8 mouse cellular contexts compared by ENCODE assay signal in genomic region chr17:84957487-84958259, GRCm38 (mm10). TPM values are rescaled to one million over a fixed set of nuclear protein-coding genes. Genes with fewer than 3 reads are reported as not detected.
A peak's percentile ranks its signal among the peaks of the same experiment; 100 is the strongest.
DNase-seq lines count a peak whose midpoint lies in the region; ATAC-seq and TF ChIP-seq lines count a peak whose summit lies in the region.

No protein-coding gene starts in this region.

- H3K9ac ChIP-seq in ES-Bruce4 (ENCODE audit: low read depth, poor library complexity, severe bottlenecking), result peak overlapping the region; percentile 96
- H3K9ac ChIP-seq in forebrain, embryonic 13.5 days, result peak overlapping the region; percentile 98
- peak overlapping the region; percentile 99 for H3K9ac ChIP-seq in liver, postnatal 0 days (replicated peaks)
- H3K9ac ChIP-seq in neural tube, embryonic 14.5 days (replicated peaks; ENCODE audit: low read depth, low read length), result peak overlapping the region; percentile 92

- peak overlapping the region; percentile 86 for H3K4me3 ChIP-seq in ES-Bruce4 (ENCODE audit: low read depth, low read length)
- peak overlapping the region; percentile 96 for H3K4me3 ChIP-seq in forebrain, embryonic 13.5 days
- H3K4me3 ChIP-seq in liver, postnatal 0 days (ENCODE audit: low read depth, low read length), result peak overlapping the region; percentile 97
- H3K4me3 ChIP-seq in neural tube, embryonic 14.5 days (ENCODE audit: low read depth, low read length), result peak overlapping the region; percentile 91

- under 1% methylated on average over 50 of the region's 55 CpGs for WGBS in forebrain, embryonic 13.5 days
- WGBS in large intestine, adult 2 months, result under 1% methylated on average over 55 of the region's 55 CpGs
- under 1% methylated on average over 50 of the region's 55 CpGs for WGBS in liver, postnatal 0 days (ENCODE audit: insufficient replicate concordance)
- WGBS in neural tube, embryonic 14.5 days, result under 1% methylated on average over 40 of the region's 55 CpGs

- TF ChIP-seq CTCF in ES-Bruce4 (IDR thresholded peaks at IDR 0.05; ENCODE audit: low read depth, low read length), result no peak
- no peak for TF ChIP-seq CTCF in liver, postnatal 0 days (IDR thresholded peaks at IDR 0.05; ENCODE audit: low read depth)

- intact Hi-C loops in heart, postnatal 10 days (cut with DNase I), result loop anchor here (5.0 kb wide), 2 partner anchors 80 to 135 kb away; partner anchors contain the start of genes Camkmt and Prepl

- ATAC-seq in cerebellum, adult (ENCODE audit: insufficient number of reproducible peaks, low FRiP score, low TSS enrichment), result peak; percentile 89
- peak; percentile 97 for ATAC-seq in forebrain, embryonic 13.5 days
- ATAC-seq in liver, postnatal 0 days, result peak; percentile 93
- ATAC-seq in neural tube, embryonic 14.5 days (ENCODE audit: low read depth), result peak; percentile 98

- peak; percentile 89 for TF ChIP-seq POLR2A in ES-Bruce4 (IDR thresholded peaks at IDR 0.05; ENCODE audit: insufficient read depth, low read length)

- peak overlapping the region; percentile 75 for H3K4me2 ChIP-seq in forebrain, embryonic 13.5 days
- H3K4me2 ChIP-seq in liver, postnatal 0 days (ENCODE audit: low read depth, low read length), result peak overlapping the region; percentile 78
- peak overlapping the region; percentile 67 for H3K4me2 ChIP-seq in neural tube, embryonic 14.5 days (ENCODE audit: low read depth, low read length)

- no peak for TF ChIP-seq EP300 in ES-Bruce4 (IDR thresholded peaks at IDR 0.05; ENCODE audit: insufficient read depth, low read depth, low read length)
- TF ChIP-seq EP300 in liver, postnatal 0 days (IDR thresholded peaks at IDR 0.05; ENCODE audit: low read depth), result no peak; the same call in 1 of the 2 replicates

- peak overlapping the region; percentile 83 for H3K27ac ChIP-seq in ES-Bruce4 (ENCODE audit: insufficient read depth, low read length)
- peak overlapping the region; percentile 94 for H3K27ac ChIP-seq in forebrain, embryonic 13.5 days
- H3K27ac ChIP-seq in liver, postnatal 0 days (ENCODE audit: low read depth), result peak overlapping the region; percentile 98
- peak overlapping the region; percentile 93 for H3K27ac ChIP-seq in neural tube, embryonic 14.5 days (ENCODE audit: low read depth, low read length)

- H3K9me3 ChIP-seq in ES-Bruce4 (replicated peaks; ENCODE audit: control insufficient read depth, insufficient read depth, low read length, poor library complexity, severe bottlenecking), result no peaks in the 10 kb centered on the region
- no peaks in the 10 kb centered on the region for H3K9me3 ChIP-seq in forebrain, embryonic 13.5 days (replicated peaks)
- no peaks in the 10 kb centered on the region for H3K9me3 ChIP-seq in liver, postnatal 0 days (ENCODE audit: low read length)
- H3K9me3 ChIP-seq in neural tube, embryonic 14.5 days (ENCODE audit: control insufficient read depth, low read length), result no peaks in the 10 kb centered on the region

- H3K27me3 ChIP-seq in ES-Bruce4 (ENCODE audit: control insufficient read depth, insufficient read depth, low read length, poor library complexity, severe bottlenecking), result no peaks in the 10 kb centered on the region
- H3K27me3 ChIP-seq in forebrain, embryonic 13.5 days, result no peaks in the 10 kb centered on the region
- no peaks in the 10 kb centered on the region for H3K27me3 ChIP-seq in liver, postnatal 0 days (ENCODE audit: insufficient read depth, low read length)
- no peaks in the 10 kb centered on the region for H3K27me3 ChIP-seq in neural tube, embryonic 14.5 days (ENCODE audit: control insufficient read depth, insufficient read depth, low read length)

- H3K4me1 ChIP-seq in ES-Bruce4 (ENCODE audit: control insufficient read depth, insufficient read depth, low read length), result no peaks in the 10 kb centered on the region
- peaks cover 29% of the 10 kb centered on the region for H3K4me1 ChIP-seq in forebrain, embryonic 13.5 days
- H3K4me1 ChIP-seq in liver, postnatal 0 days (ENCODE audit: insufficient read depth), result peaks cover 25% of the 10 kb centered on the region
- peaks cover 25% of the 10 kb centered on the region for H3K4me1 ChIP-seq in neural tube, embryonic 14.5 days (ENCODE audit: control insufficient read depth, insufficient read depth, low read length)

- peaks cover 2% of the 10 kb centered on the region; the same call in 1 of the 2 replicates for H3K36me3 ChIP-seq in ES-Bruce4 (ENCODE audit: control insufficient read depth, insufficient read depth, low read length, poor library complexity, severe bottlenecking)
- no peaks in the 10 kb centered on the region for H3K36me3 ChIP-seq in forebrain, embryonic 13.5 days (ENCODE audit: poor library complexity, severe bottlenecking)
- 0 out of 2 replicates have a peak, but pooled peaks cover 3% of the 10 kb centered on the region for H3K36me3 ChIP-seq in liver, postnatal 0 days (replicated peaks; ENCODE audit: insufficient read depth, low read length)
- H3K36me3 ChIP-seq in neural tube, embryonic 14.5 days (ENCODE audit: control insufficient read depth, insufficient read depth, low read length), result no peaks in the 10 kb centered on the region

- peak; percentile 100 for DNase-seq in heart, postnatal 10 days
- peak; percentile 100 for DNase-seq in large intestine, adult 2 months (ENCODE audit: low read depth, low spot score)
- DNase-seq in liver, postnatal 0 days, result peak; percentile 100
- peak; percentile 100 for DNase-seq in testis, postnatal 10 days (ENCODE audit: low spot score)

RNA-seq across cellular contexts. Expression of gene Ppm1b, which starts 1.1 kb away (rescaled TPM):
- 147 and 150 TPM in 2 replicates for polyA plus RNA-seq in ES-Bruce4 (2011; ENCODE audit: insufficient read depth, insufficient read length, low read depth, missing spikeins)
- polyA plus RNA-seq in forebrain, embryonic 13.5 days (2015; fragmentation: Nextera tagmentation; extraction: Ambion mirVana), result 88.8 and 90.4 TPM in 2 replicates
- total RNA-seq in heart, postnatal 10 days (2021), result 10 to 100 TPM; 88.4 to 88.8 TPM
- 21.4 and 29.6 TPM in 2 replicates for polyA plus RNA-seq in large intestine, adult 2 months (2012; rRNA removed)
- 41.6 and 46.3 TPM in 2 replicates for polyA plus RNA-seq in liver, postnatal 0 days (2015; fragmentation: Nextera tagmentation; extraction: Ambion mirVana)
- 82.9 and 98.4 TPM in 2 replicates for polyA plus RNA-seq in neural tube, embryonic 14.5 days (2014; fragmentation: Nextera tagmentation; extraction: Ambion mirVana)

Comparison
In these comparisons a context has a peak if more than half of its experiments do, and no peak if none do; other contexts are left out.
1. Peak in every context shown above with its lines: DNase-seq, ATAC-seq, H3K4me3 ChIP-seq and H3K27ac ChIP-seq.